Mouse (Mus musculus) ES-Bruce4 (cell line): Measurements from ENCODE around the gene Desi1.

ENCODE experiments used
- CTCF ChIP-seq: IDR thresholded peaks from one replicate; pipeline ENCODE4 v1.8.1; 2011; ENCODE audit warnings: low read depth, low read length
- EP300 ChIP-seq: IDR thresholded peaks from 2 replicates; pipeline ENCODE4 v1.6.1; 2011; ENCODE audit warnings: low read depth, low read length; ENCODE audit not compliant: insufficient read depth
- POLR2A ChIP-seq: IDR thresholded peaks from one replicate; pipeline ENCODE4 v1.8.1; 2011; ENCODE audit warnings: low read length; ENCODE audit not compliant: insufficient read depth

DNA sequence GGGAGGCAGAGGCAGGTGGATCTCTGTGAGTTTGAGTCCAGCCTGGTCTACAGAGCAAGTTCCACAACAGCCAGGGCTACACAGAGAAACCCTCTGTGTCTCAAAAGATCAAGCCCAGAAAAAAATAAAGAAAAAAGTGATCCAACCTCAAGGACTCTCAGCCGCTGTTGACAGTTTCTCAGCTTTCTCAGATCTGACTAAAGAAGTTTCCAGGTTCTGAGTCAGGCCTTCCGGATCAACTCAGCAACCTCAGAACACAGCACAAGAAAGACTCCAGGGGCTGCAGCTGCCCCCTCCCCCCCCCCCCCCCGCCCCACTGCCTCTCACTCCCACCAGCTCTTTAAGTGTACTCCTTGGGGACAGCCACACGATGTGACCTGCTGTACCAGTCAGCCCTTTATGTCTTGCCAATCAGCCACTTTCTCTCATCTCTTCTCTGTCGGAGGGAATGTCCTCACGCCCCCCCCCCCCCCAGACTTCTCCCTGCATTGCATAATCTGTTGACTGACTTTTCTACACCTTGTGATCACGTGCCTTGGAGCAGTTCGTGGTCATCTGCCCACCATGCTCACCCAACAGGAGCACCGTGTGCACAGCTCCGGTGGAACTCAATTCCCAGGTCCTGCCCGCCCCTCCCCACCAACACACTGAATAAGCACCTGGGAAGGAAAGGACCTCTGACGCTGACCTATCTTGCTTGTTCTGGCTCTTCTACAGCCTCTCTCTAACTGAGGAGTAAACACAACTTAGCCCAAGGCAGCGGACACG lies 67.4 kb downstream of the Desi1 start:
- TF ChIP-seq CTCF: no peak
- no peak for TF ChIP-seq POLR2A
- TF ChIP-seq EP300: peak; percentile 62
